ENCODE assay signal across 7 mouse cellular contexts in the genomic region with DNA sequence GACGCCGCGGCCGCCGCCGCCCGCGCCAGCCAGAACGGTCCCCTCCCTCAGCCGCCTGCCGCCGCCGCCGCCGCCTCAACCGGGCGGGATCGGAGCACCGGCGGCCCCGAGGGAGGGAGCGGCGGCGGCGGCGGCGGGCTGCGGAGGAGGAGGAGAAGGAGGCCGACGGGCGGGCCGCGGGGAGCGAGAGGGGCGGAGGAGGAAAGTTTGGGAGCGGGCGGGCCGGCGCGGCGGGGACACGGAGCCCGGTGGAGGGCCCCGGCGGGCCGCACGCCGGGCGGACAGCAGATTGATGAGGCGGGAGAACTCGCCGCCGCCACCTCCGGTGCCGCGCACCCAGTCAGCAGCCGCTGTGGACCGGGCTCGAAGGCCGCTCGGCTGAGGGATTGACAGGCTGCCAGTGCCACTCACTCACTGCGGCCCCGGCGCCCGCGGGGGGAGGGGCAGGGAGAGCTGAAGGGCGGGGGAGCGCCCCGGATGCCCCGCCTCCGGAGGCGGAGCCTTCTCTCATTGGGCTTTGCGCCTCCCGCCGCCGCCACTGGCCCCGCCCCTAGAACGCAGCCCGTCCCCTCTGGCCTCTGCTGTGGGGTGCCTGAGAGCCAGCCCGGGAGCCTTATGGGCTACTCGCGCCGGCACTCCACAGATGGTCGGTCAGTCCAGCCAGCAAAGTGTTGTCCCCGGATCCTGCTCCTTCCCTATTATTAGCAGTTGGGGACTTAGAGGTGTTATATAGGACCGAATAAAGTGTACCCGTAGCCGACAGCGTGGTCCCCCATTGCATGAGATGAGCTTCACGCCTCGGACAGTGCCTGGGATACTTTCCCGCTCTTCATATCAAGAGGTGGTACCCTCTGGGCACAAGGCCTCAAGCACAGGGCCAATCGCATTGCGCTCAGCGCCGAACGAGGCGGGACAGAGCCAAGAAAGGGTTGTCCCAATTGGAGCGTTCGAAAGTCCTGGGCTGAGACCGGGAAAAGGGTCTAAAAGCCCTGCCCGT. TPM values are rescaled to one million over a fixed set of nuclear protein-coding genes. Genes with fewer than 3 reads are reported as not detected.
DNase-seq lines count a peak whose midpoint lies in the region; ATAC-seq lines count a peak whose summit lies in the region.

A gene (minus strand): TSS at position 838 of the 997 bp plus-strand sequence.

- DNase-seq in adrenal gland, adult 8-10 months: peak; percentile 96
- peak; percentile 98 for DNase-seq in embryo, embryonic 9.5 days (ENCODE audit: extremely low spot score)
- peak; percentile 97 for DNase-seq in kidney, adult 11 months
- DNase-seq in limb, embryonic 10.5 days (ENCODE audit: low spot score): peak; percentile 97
- peak; percentile 95 for DNase-seq in spleen, adult 12 weeks (ENCODE audit: low spot score)

- WGBS in limb, embryonic 10.5 days: 2% methylated on average over 91 of the region's 102 CpGs
- WGBS in midbrain, embryonic 13.5 days: under 1% methylated on average over 73 of the region's 102 CpGs

- peak; percentile 94 for ATAC-seq in granulocyte monocyte progenitor cell, adult 5-6 weeks (replicated peaks; ENCODE audit: poor library complexity, severe bottlenecking)
- peak; percentile 93 for ATAC-seq in midbrain, embryonic 13.5 days

- peak within 1 kb of the TSS; percentile 92 for H3K4me3 ChIP-seq in limb, embryonic 10.5 days
- peak within 1 kb of the TSS; percentile 70 for H3K4me3 ChIP-seq in midbrain, embryonic 13.5 days (replicated peaks)

- H3K4me2 ChIP-seq in midbrain, embryonic 13.5 days (replicated peaks): peak within 1 kb of the TSS; percentile 92

- peak within 1 kb of the TSS; percentile 99 for H3K27ac ChIP-seq in limb, embryonic 10.5 days
- peak within 1 kb of the TSS; percentile 99 for H3K27ac ChIP-seq in midbrain, embryonic 13.5 days

- H3K9me3 ChIP-seq in limb, embryonic 10.5 days (replicated peaks): no peaks in the 10 kb centered on the region
- H3K9me3 ChIP-seq in midbrain, embryonic 13.5 days: no peaks in the 10 kb centered on the region

- H3K9ac ChIP-seq in midbrain, embryonic 13.5 days (replicated peaks): peak within 1 kb of the TSS; percentile 96

- no peaks in the 10 kb centered on the region for H3K36me3 ChIP-seq in limb, embryonic 10.5 days
- H3K36me3 ChIP-seq in midbrain, embryonic 13.5 days: no peaks in the 10 kb centered on the region

- peaks cover 37% of the 10 kb centered on the region for H3K4me1 ChIP-seq in limb, embryonic 10.5 days
- peaks cover 34% of the 10 kb centered on the region for H3K4me1 ChIP-seq in midbrain, embryonic 13.5 days (replicated peaks)

- H3K27me3 ChIP-seq in limb, embryonic 10.5 days (ENCODE audit: low read depth, poor library complexity, severe bottlenecking): peaks cover 12% of the 10 kb centered on the region
- no peaks in the 10 kb centered on the region for H3K27me3 ChIP-seq in midbrain, embryonic 13.5 days

RNA-seq across cellular contexts. Expression of the gene that starts here (rescaled TPM):
- 100 to 1,000 TPM in 2 of 4 experiments, 10 to 100 TPM in 2; 94.7 to 160 (median 117) TPM for total RNA-seq in adrenal gland, adult 8-10 months (2022)
- 3.9 and 4.6 TPM in 2 replicates for total RNA-seq in granulocyte monocyte progenitor cell, adult 5-6 weeks (2014; fragmentation: Nextera tagmentation)
- total RNA-seq in granulocyte monocyte progenitor cell, adult 5-6 weeks (2017): 7.7 and 18.4 TPM in 2 replicates
- 30.0 and 31.9 TPM in 2 replicates for polyA plus RNA-seq in limb, embryonic 10.5 days (2016; fragmentation: Nextera tagmentation; extraction: Ambion mirVana)
- polyA plus RNA-seq in midbrain, embryonic 13.5 days (2015; fragmentation: Nextera tagmentation; extraction: Ambion mirVana): 87.8 and 101 TPM in 2 replicates

Comparison
In these comparisons a context has a peak if more than half of its experiments do, and no peak if none do; other contexts are left out.
1. Peak in every context shown above with its lines: DNase-seq, ATAC-seq, H3K4me3 ChIP-seq and H3K27ac ChIP-seq.
2. RNA of the gene that starts here (total RNA-seq): 94.7 to 160 TPM in adrenal gland, adult 8-10 months; 3.9 to 18.4 TPM in granulocyte monocyte progenitor cell, adult 5-6 weeks; every median in the first group is over 4 times any median in the second.